Mouse (Mus musculus) CH12F3 (cell line): ENCODE measurements around the gene Anks1.

Experiments
- in situ Hi-C: fragments of 300-500 bp; cut with MboI; formaldehyde crosslinking; loops from 2 replicates; pipeline ENCODE4 v1.14.3; 2020; ENCODE audit warnings: low sequenced_read_pairs

The Anks1 gene

GRCm38 (mm10) chr17:28016056-28016797 lies 107.1 kb downstream of the Anks1 start:
- in situ Hi-C loops = no loop called here

DNA sequence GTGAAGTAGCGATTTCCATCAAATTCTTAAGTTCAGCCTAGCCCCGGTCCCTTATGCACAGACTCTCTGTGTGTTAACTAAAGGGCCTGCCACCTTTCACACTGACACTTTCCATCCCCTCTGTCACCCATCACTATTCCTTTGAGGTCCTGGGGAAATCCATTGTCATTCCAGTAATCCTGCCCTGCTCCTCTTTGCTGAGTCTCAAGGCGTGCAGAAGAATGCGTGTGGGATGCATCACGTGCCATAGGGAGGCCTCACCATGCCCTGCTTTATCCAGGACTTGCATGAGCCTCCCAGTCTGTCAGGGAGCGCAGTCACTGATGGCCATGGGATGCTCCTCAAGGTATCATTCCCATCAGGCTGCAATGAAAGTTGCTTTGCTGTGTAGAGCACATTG lies 109.2 kb downstream of the Anks1 start:
- in situ Hi-C loops = no loop called here

DNA sequence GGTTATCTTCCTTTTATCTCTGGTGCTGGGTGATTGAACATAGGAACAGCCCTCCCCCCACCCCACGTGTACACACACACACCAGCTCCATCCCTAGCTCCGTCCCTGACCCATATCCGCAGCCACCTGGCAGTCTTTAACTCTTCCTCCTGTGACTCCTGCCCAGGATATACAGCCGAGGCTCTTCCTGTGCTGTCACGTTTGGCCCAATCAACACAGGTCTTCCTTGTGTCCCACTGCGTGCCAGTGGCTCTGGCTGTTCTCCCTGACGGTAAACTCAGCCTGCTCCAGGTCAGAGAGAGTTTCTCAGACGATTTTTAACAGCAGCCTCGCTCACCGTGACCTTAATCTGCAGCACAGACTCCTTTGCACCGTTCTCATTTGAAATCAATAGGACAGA lies 109.7 kb downstream of the Anks1 start:
- in situ Hi-C loops = no loop called here

DNA sequence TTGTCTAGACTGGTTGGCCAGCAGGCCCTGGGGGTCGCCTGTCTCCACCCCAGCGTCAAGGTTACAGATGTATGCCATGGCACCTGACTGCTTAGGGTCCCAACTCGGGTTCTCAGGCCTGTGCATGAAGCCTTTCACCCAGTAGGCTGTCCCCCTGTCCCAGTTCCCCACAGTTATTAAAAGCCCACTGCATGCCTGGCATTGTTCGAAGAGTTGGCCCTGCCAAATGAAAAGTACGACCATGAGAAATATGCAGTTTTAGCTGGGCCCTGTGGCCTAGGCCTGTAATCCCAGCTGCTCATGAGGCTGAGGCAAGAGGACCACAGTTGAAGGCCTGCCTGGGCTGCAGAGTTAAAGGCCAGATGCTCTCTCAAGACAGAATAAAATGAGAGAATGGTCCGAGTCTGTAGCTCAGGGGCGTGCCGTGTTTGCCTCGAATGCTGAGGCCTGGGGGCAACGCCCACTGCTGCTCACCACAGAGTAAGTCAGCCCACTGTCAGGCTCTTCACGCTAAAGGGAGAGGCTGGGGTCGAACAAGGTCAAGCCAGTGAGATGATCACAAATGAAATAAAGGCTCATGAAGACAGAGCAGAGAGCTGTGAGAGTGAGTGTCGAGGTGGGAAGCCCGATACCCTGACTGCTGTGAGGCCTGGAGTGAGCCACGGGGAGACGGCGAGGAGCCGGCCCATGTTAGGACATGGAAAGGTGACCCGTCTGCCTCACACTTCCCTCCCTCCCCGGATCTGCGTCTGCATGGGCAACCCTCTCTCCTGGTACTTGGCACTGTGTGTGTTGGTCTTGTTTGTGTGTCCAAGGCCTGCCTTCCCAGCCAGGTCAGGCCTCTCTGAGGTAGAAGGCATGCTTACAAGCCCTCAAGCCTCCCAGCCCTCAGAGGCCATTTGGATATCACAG lies 110.9 kb downstream of the Anks1 start:
- in situ Hi-C loops = no loop called here

DNA sequence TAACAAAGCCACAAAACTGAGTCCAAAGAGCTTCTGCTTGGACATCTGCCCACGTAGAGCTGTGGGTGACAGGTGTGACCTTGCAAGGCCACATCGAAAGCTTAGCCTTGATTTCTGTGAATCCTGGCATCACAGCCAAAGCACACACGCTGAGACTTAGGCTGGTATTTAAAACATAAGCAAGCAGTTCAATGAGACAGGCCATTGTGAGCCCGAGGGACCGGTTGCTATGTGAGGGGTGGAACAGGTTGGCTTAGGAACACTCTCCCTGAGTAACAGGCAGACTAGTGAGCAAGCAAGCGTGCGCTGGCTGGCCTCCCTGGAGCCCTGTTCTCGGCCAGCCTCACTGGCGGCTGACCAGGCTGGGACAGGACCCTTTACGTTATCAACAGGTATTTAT lies 112.8 kb downstream of the Anks1 start:
- in situ Hi-C loops = no loop called here

GRCm38 (mm10) chr17:28022854-28023655 lies 113.9 kb downstream of the Anks1 start:
- in situ Hi-C loops = no loop called here

GRCm38 (mm10) chr17:28025541-28025961 lies 116.4 kb downstream of the Anks1 start:
- in situ Hi-C loops = no loop called here

DNA sequence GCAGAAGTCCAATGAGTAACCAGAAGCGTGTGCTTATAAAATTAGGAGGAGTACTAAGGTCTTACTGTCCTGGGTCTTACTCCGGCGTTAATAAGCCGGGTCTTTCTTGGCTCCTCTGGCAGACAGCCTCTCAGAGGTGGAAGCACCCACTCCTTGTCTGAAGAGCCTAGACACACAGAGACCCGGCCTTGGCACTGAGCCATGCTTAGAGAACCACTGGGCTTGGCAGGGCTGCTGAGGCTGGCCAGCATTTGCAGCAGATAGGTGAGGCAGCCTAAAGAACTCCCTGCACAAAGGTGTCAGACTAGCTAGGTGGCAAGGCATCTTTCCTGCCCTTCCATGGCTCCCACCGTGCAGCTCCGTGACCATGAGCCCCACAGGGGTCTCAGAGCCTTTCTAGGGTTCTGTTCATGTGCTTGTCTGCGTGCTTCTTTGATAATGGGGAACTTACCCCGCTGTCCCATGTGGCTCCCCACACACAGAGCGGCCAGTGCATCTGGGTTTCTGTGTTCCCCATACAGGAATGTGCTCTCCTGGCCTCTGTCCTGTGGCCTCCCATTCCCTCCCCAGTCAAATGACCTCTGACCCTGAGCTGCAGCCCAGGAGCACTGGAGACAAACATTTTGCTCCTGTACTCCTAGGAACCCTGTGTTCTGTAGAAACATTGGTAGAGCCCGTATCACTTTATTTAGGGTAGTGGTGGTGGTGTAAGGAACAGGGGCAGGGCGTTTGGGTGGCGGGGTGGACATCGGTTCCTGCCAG lies 117.2 kb downstream of the Anks1 start:
- in situ Hi-C loops = no loop called here

DNA sequence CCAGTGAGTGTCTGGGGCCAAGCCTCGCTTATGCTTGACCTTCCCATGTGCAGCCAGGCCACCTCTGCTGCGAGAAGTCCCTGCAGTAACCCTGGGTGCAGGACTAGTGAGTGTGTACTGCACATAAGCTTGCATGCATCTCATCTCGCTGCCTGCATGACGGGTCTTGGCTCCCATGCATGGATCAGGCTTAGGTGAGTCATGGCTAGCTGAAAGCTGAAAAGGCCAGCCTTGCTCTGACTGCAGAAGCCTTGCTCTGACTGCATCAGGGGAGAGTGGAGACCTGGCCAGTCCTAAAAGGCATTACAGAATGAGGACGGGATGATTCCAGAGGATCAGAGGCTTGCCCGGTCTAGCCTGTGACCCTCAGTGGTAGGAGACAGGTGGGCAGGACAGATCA lies 118.1 kb downstream of the Anks1 start:
- in situ Hi-C loops = no loop called here

DNA sequence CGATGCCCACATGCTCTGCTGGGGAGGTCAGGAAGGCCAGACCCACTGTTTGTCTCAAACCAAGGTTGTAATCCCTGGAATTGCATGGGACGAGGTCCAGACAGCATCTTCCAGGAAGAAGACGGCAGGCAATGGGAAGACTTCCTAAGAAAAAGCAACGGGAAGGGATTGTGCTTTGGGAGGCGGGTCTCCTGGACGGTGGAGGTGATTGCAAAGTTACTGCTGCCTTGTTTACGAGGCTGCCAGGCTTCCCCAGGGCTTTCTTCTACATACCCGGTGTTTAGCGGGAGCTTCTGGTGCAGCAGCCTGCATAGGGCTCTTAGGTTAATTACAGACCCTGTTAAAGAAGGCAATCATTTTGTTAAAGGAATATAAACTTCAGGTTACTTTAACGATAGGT lies 119.1 kb downstream of the Anks1 start:
- in situ Hi-C loops = no loop called here

DNA sequence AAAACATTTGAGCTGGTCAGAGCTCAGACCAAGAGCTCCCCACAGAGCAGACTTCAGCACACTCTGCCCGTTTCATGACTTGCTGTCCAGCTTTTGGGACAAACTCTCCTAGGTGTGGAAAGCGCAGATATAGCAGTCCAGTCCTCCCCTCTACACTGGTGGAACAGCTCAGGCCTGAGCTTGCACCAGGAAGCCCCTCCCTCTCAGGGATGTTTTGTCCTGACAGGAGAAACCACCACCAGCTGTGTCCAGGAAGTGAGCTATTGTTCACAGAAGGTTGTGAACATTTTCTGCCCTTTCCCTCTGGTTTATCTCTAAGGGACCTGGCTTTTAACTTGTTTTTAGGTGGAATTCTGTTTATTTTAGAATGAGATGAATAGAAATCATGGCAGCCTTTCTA lies 120.2 kb downstream of the Anks1 start:
- in situ Hi-C loops = no loop called here

GRCm38 (mm10) chr17:28030446-28030845 lies 121.3 kb downstream of the Anks1 start:
- in situ Hi-C loops = no loop called here

- in situ Hi-C loops = no loop called here
Observed at GRCm38 (mm10) chr17:28031281-28031941, 122.3 kb downstream of the Anks1 start.

GRCm38 (mm10) chr17:28032219-28032618 lies 123.1 kb downstream of the Anks1 start:
- in situ Hi-C loops = no loop called here

- in situ Hi-C loops = no loop called here
Observed at GRCm38 (mm10) chr17:28033046-28033580, 124.0 kb downstream of the Anks1 start.

DNA sequence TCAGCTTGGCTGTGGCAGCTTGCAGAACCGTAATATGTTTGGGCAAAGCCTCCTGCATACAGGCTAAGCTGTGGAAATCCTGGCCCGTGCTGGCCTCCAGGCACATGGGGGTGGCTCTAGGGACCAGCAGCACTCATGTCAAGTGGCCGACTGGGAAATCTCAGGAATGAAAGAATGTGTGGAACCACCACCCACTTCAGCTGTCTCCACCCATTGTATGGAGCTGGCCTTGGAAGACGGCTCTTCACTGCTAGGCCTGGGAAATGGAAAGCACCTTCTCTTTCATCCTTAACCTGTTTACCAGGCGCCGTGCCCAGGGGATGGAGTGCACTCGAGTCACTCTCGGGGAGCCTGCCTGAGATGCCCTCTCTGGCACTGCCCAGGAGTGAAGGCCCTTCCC lies 125.9 kb downstream of the Anks1 start:
- in situ Hi-C loops = no loop called here

DNA sequence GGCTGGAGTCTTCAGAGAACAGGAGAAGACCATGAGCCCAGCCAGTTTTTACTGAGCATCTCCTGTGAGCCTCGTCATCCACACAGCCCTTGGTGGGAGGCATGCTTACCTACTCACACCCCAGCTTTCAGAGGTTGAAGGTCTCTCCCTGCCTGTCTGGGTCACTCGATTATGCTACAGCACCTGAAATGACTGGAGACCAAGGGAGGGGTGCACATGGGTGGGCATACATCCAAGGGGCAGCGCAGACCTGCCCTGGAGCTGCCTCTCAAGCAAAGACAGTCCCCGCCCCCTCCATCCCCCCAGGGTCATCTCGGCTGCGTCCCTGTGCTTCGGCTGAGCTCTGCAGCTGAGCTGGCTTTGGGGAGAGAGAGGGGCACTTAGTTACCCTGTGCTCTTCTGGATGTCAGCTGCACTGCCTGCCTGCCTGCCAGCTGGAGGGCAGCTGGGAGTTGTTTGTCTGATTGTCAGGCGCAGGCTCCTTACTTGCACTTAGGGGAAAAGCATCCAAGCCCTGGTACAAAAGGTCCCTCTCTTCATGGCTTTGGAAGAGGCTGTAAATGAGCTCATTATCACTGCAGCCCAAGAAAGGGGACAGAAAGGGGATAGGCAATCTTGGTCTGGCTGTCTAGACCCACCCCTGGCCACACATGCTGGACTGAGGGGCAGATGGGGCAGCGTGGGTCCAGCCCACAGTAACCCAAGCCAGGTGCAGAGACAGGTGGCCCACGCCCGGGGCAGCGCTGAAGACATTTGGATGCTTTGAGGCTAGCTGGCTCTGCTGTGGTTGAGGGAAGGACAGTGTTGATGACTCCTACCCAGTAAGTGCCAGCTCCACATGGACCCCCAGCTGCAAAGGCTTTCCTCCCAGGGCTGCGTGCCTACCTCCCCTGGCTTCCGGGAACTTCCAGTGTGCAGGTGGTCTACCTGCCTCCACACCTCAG lies 128.0 kb downstream of the Anks1 start:
- in situ Hi-C loops = no loop called here

DNA sequence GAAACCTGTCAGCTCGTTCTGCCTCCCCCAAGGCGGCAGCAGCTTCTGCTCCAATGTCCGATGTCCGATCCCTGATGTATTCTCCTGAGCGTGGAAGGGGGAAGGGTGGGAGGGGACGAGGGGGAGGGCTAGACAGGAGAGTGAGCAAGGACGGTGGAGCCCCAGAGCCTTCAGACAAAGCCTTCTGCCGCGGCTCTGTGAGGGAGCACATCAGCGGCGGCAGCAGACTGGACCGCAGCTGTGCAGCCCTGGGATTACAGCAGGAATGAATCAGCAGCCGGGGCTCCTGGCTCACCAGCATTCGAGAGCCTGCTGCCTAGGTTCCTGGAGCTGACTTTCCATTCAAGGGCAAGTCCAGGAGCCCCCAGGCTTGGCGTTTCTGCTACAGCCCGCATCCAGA lies 131.5 kb downstream of the Anks1 start:
- in situ Hi-C loops = no loop called here

DNA sequence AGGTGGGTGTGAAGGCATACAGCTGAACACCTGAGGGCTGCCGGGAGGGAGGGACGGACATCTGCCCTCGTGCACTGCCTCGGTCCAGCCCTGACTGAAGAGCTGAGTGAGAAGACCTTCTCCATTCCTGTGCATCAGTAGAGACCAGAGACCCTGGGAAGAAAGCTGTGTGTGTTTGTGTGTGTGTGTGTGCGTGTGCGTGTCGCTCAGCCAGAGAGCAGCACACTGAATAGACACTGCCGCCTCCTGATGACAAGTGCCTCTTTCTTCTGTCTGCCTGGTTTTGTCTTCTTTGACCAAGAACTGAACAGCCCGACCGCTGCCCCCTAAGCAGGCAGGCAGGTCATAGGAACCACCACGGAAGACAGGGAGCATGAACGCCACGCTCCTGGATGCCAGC lies 132.2 kb downstream of the Anks1 start:
- in situ Hi-C loops = no loop called here
